Mouse (Mus musculus): ENCODE measurements at regions not wholly inside any gene's neighbourhood (a gene's known extent, or its start where the extent isn't known, plus 50 kb on each side); places are given as distances from the start of the nearest gene placed in this dataset.

DNA sequence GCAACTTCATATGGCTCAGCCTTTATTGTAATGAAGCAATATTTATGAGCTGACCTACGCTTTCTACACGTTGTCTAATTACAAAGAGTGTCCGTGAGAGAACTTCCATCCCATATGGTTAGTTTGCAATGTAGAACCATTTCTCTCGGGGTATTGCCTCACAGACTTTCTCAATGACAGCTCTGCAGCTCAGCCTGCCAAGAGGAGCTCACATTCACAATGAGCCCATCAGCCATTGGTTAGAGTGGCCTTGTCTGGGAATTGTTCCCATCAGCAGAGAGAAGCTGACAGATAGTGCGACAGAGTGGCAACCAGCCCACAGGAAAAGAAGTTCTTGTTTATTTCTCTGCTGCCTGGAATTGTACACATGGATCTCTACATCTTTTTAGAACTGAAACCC, 409.7 kb downstream of the Zfp704 start:
- DNase-seq (ENCODE audit: low spot score), result no peak

- no peak for DNase-seq (ENCODE audit: low spot score)
Observed at GRCm38 (mm10) chr3:9198652-9199332, 411.1 kb downstream of the Zfp704 start.

DNA sequence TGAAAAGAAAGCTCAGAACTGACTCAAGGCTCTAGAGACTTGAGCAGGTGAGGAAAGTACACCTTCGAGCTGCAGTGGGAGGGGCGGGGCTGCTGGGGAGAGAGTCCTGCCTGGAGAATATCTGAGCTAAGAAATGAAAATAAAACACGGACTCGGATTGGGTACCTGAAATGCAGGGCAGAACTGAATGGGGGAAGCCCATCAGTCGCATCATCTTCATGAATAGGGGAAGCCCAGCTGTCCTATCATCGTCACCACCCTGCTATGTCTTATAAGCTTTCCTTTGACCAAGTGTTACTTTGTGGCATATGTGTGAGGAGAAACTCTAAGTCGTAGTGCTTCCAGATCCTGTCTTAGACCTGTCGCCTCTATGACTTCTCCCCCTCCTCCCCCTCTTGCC, 414.1 kb downstream of the Zfp704 start:
- DNase-seq (ENCODE audit: low spot score), result no peak

DNA sequence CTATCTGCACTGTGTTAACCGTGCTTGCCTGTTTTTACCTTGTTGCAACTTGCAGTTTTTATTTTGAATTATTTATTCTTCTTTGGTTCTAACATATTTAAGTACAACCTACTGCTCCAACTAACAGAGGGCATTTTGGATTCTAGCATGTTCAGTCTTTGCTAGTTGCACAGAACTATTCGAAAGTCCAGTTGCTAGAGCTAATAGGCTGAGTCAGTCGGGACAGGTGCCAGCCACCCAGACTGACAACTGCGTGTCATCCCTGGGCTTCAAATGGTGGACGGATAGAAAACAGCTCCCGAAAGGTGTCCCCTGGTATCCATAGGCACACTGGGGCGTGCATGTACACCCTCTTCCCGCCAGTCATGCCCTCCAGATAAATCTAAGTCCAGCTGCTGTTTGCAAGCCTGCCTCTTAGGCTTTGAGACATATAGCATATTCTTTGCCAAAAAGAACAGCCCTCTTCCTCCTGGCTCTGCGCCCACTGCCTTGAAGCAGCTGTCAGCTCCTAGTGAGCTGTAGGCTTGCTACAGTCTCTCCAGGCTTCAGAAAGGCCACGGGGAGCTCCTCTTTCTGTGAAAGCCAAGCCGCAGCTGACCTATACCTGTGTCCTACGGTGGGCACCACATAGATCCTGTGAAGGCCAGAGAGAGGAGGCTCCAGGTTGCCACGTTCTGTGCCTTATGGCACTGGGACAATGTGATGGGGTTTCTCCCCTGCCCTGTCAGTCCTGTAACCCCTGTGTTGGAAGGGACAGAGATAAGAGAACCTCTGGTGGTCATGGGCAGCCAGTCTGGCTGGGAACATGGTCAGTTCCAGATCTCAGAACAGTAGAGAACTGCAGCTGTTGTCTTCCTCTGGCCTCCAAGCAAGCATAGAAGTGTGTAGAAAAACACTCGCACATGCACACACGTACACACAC, 420.3 kb downstream of the Zfp704 start:
- DNase-seq (ENCODE audit: low spot score), result peak; percentile 65

GRCm38 (mm10) chr3:9186364-9187120, 423.3 kb downstream of the Zfp704 start:
- no peak for DNase-seq (ENCODE audit: low spot score)

GRCm38 (mm10) chr3:9181576-9181975, 428.3 kb downstream of the Zfp704 start:
- no peak for DNase-seq (ENCODE audit: low spot score)

DNA sequence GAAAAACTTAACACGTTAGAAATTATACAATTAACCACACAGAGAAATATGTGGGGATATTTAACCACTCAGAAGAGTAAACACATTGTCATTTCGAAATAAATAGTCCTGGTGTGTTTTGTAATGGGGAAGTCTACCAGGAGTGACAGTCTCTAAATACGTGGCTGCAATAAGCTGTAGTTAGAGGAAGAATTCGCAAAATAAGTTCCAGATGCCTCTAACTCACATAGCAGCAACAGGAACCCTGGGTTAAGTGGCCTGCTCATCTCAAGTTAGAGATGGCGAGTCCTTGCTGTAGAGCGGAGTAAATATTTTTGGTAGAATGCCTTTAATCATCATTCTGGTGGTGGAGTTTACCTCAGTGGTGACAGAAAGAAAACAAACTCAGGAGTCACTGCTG, 430.2 kb downstream of the Zfp704 start:
- no peak for DNase-seq (ENCODE audit: low spot score)

- DNase-seq (ENCODE audit: low spot score), result no peak
Observed at GRCm38 (mm10) chr3:9174517-9174832, 435.4 kb downstream of the Zfp704 start.

DNA sequence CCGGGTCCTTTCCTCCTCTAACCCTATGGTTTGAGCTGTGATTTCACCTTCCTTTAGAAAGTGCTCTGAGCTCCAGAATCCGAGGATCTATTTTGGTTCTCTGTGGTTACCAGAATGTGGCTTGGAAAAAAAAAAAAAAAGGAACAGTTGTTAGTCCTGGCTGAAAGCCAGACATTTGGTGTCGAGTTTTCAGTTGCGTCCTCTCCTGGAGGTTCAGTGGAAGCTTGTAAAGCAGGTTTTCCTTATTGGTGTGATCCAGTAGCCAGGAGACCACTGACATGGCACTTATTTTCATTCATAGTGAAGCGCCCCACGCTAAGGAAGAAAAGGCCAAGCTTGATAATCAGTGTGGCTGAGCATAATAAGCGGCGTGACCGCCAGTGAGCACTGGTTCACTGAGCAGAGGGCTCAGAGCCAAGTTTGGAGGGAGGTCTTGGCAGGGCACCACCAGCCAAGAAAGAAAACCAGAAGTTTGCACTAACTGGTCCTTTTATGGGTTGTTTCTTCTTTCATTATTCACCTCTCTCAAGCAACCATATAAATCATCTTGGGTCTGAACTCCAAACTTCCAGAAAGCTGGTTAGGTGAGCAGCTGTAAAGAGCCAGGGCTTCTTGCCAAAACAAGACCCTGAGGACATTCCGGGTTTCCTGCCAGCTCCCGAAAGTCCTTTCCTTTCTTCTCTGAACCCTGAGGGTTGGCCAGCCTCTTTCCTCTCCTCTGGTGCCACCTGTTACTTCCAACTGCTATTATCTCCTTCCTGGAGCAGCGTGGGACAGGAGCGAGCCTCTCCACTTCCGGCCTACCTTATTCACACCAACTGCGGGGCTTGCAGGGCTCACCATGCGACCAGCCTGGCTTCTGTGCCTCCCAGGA, 436.0 kb downstream of the Zfp704 start:
- DNase-seq (ENCODE audit: low spot score), result peak; percentile 52

- DNase-seq (ENCODE audit: low spot score), result no peak
Observed at GRCm38 (mm10) chr3:9171970-9172369, 437.9 kb downstream of the Zfp704 start.

DNA sequence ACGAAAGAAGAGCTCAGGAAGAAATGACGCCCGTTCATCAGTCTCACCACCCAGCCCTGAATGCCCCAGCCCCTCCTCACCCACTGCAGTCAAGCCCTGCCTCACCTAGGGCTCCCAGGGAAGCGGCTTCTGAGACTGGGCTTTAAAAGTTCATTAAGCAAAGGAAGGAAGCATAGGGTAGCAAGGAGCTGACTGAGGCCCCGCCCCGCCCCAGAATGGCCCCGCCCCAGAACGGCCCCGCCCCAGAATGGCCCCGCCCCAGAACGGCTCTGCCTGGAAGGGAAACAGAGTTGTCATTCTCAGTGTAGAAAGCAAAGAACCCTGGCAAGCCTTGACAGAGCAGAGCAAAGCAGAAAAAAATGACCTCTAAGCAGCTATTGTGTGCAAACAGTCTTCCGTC, 440.9 kb downstream of the Zfp704 start:
- no peak for DNase-seq (ENCODE audit: low spot score)

DNA sequence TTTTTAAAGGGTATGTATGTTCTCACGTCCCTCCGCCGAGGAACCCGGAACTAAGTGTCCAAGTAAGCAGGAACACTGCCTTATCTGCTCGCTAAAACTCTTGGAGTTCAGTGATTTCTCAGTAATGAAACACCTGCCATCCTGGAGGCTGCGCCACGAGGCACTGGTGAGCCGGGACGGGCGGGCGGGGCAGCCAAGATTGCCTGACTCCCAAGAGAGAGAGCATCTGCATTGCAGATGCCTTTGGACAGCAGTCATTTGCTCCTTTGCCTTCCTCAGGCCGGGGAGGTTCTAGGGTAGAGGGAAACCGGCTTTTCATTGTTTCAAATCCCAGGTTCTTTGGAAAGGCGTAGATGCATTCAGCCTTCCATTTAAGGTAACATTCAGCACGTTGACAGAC, 450.8 kb downstream of the Zfp704 start:
- no peak for DNase-seq (ENCODE audit: low spot score)

- DNase-seq (ENCODE audit: low spot score), result no peak
Observed at GRCm38 (mm10) chr3:9154172-9154571, 455.7 kb downstream of the Zfp704 start.

GRCm38 (mm10) chr3:9153690-9154089, 456.2 kb downstream of the Zfp704 start:
- no peak for DNase-seq (ENCODE audit: low spot score)

DNA sequence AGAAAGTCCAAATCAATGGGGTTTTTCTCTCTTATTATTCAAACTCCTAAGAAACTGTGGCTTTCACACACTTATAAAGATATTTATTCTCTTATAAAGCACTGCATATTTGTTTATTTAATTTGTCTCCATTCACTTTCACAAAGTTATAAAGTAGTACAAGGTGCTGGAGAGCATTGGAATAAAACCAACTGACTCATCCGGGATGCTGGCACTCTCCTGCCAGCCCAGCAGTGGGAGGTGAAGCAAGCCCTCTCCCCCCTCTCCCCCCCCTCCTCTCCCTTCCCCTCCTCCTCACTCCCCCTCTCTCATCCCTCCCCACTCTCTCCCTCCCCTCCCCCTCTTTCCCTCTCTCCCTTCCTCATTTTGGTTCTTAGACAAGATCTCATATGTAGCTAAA, 457.6 kb downstream of the Zfp704 start:
- DNase-seq (ENCODE audit: low spot score), result no peak

DNA sequence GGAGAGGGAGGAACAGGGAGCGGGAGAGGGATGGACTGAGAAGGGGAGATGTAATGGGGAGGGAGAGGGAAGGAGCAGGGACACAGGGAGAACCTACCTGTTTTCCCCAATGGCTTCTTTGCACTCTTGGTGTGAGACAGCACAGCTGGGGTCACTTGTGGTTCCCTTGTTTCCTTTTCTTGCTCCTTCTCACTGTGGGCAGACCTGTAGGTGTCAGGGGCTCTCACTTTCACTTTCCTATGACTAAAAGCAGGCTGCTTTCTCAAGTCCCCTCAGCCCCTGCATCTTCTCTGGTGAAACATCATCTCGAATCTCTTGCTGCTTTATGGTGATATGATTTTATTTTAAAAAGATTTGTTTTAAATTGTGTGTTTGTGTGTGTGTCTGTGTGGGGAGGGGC, 458.3 kb downstream of the Zfp704 start:
- DNase-seq (ENCODE audit: low spot score), result no peak

- no peak for DNase-seq (ENCODE audit: low spot score)
Observed at GRCm38 (mm10) chr3:9148605-9149004, 461.3 kb downstream of the Zfp704 start.

DNA sequence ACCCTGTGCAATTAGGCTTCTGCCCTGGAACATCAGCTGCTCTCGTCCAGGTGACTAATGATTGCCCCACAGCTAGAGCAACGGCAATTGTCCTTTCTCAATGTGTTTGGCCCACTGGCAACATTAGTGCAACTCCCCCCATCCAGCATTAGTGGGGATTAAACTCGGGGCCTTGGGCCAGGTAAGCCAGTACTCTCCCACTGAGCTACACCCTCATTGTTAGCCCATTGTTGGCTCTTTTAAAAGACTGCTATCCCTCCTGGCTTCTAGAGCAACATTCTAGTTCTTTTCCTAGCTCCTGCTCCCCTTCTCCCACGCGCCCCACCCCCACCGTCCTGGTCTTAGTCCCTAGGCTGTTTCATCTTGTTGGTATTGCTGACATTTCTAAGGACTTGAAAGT, 463.4 kb downstream of the Zfp704 start:
- DNase-seq (ENCODE audit: low spot score), result no peak

DNA sequence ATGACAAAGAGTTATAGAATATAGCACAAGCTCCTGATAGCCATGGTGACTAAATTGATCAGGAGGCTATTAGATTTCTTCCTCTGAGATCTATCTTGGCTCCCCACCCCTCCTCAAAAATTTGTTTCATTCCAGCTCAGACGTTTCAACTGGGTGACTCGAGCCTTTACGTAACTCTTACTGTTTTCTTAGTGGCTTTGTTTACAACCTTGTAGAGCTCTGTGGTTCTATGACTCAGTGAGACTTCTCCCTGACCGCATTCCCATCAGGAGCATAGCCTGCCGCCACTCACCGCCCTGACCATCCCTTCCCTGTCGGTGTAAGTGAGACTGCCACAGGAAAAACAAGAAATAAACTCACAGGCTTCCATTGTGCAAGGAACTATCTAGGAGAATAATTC, 464.3 kb downstream of the Zfp704 start:
- DNase-seq (ENCODE audit: low spot score), result no peak

DNA sequence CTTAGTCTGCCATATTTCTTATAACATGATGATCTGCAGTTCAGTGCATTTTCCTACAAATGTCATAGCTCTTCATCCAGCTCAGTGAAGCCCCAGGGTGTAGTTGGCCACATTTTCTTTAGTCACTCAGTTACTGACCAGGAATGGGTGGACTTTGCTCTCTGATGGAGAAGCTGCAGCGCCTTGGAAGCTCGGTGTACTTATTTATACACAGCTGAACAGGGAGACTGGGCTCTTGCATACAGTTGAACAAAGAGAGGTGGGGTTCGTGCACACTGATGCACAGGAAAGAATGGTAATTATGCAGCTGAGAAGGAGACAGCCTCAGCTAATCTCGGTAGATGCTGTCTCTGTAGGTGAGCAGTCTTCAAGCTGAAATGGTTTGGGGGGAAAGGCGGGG, 468.0 kb downstream of the Zfp704 start:
- no peak for DNase-seq (ENCODE audit: low spot score)

- DNase-seq (ENCODE audit: low spot score), result no peak
Observed at GRCm38 (mm10) chr3:9137131-9137874, 472.6 kb downstream of the Zfp704 start.

Measured in testis, postnatal 10 days (tissue).